Mouse (Mus musculus) ES-Bruce4 (cell line): ENCODE measurements around the gene Olfr509.
"Not testable (repeated sequence)": the region's sequence is repeated elsewhere in the genome, so short reads cannot be mapped to it uniquely, and the experiment has no call there.

Experiments
- CTCF ChIP-seq: IDR thresholded peaks from one replicate; pipeline ENCODE4 v1.8.1; 2011; ENCODE audit warnings: low read depth, low read length
- POLR2A ChIP-seq: IDR thresholded peaks from one replicate; pipeline ENCODE4 v1.8.1; 2011; ENCODE audit warnings: low read length; ENCODE audit not compliant: insufficient read depth

- TF ChIP-seq CTCF, POLR2A: not testable (repeated sequence)
Observed at GRCm38 (mm10) chr7:108601916-108602315, 49.8 kb downstream of the Olfr509 start.
